Mouse (Mus musculus) ES-E14 (cell line): ENCODE results near the gene Add1.

ENCODE experiments used
- MAFK ChIP-seq: IDR thresholded peaks from 2 replicates; pipeline ENCODE4 v1.6.1; 2014; ENCODE audit warnings: mild to moderate bottlenecking, low read depth, low read length, inconsistent platforms; ENCODE audit not compliant: insufficient read depth
- ZC3H11A ChIP-seq: IDR thresholded peaks from 2 replicates; pipeline ENCODE4 v1.6.1; 2012; ENCODE audit warnings: low read depth, mild to moderate bottlenecking, inconsistent platforms, low read length, borderline replicate concordance

GRCm38 (mm10) chr5:34652961-34653360, 79.5 kb downstream of the Add1 start:
- TF ChIP-seq ZC3H11A = no peak
- TF ChIP-seq MAFK = no peak
